Mouse (Mus musculus) hindbrain, postnatal 0 days (tissue): ENCODE results near the gene Fam169a. TPM values are rescaled to one million over a fixed set of nuclear protein-coding genes. Genes with fewer than 3 reads are reported as not detected.
A peak's percentile ranks its signal among the peaks of the same experiment; 100 is the strongest.
"Not testable (repeated sequence)": the region's sequence is repeated elsewhere in the genome, so short reads cannot be mapped to it uniquely, and the experiment has no call there.

ENCODE experiments used
- ATAC-seq: fragments of 200-750 bp; cut with Nextera tagmentation; 2 replicates; pipeline ENCODE4 v1.8.0; 2017; ENCODE audit warnings: mild to moderate bottlenecking, moderate TSS enrichment, moderate library complexity
- DNase-seq: peaks from one replicate; pipeline ENCODE4 v3.0.0-alpha.2; 2015; ENCODE audit warnings: low spot score
- H3K27ac ChIP-seq: fragments of 300-500 bp; sonication (generic); 2 replicates; pipeline ENCODE4 v1.5.1; 2014; ENCODE audit warnings: mild to moderate bottlenecking
- H3K27me3 ChIP-seq: fragments of 300-500 bp; sonication (generic); 2 replicates; pipeline ENCODE4 v1.6.1; 2014; ENCODE audit warnings: low read length, mixed read lengths; ENCODE audit not compliant: insufficient read depth
- H3K36me3 ChIP-seq: fragments of 300-500 bp; sonication (generic); 2 replicates; pipeline ENCODE4 v1.6.1; 2014; ENCODE audit warnings: low read length, mixed read lengths; ENCODE audit not compliant: insufficient read depth
- H3K4me1 ChIP-seq: fragments of 300-500 bp; sonication (generic); 2 replicates; pipeline ENCODE4 v1.6.1; 2014; ENCODE audit warnings: antibody characterized with exemption, low read length, mixed read lengths; ENCODE audit not compliant: insufficient read depth
- H3K4me2 ChIP-seq: fragments of 300-500 bp; sonication (generic); 2 replicates; pipeline ENCODE4 v1.6.1; 2014; ENCODE audit warnings: low read depth, mild to moderate bottlenecking, low read length, moderate library complexity, mixed read lengths
- H3K4me3 ChIP-seq: fragments of 300-500 bp; sonication (generic); 2 replicates; pipeline ENCODE4 v1.5.1; 2014; ENCODE audit warnings: low read length
- H3K9ac ChIP-seq: fragments of 300-500 bp; sonication (generic); replicated peaks from 2 replicates; pipeline ENCODE4 v1.6.1; 2014; ENCODE audit warnings: mild to moderate bottlenecking, low read length, moderate library complexity, mixed read lengths
- H3K9me3 ChIP-seq: fragments of 300-500 bp; sonication (generic); 2 replicates; pipeline ENCODE4 v1.6.1; 2016; ENCODE audit warnings: low read length, mixed read lengths
- CTCF ChIP-seq: IDR thresholded peaks from 2 replicates; pipeline ENCODE4 v1.5.1; 2016; ENCODE audit warnings: antibody characterized with exemption, control low read depth, low read depth
- WGBS: fragments of 180-500 bp; shearing (Covaris S2); extraction: QIAGEN DNeasy Blood & Tissue Kit; methylation state at CpG from one replicate; pipeline ENCODE4 v1.1.7; 2014; 5-methylcytosine and 5-hydroxymethylcytosine counted together
- polyA plus RNA-seq: library from polyadenylated mRNA; unstranded; fragments of >200 nt; fragmentation: Nextera tagmentation; extraction: Ambion mirVana; gene quantifications from 2 replicates; pipeline ENCODE4 v1.2.1, GENCODE M21; 2015
- total RNA-seq: library from RNA; depleted of rRNA; stranded (reverse); fragments of >200 nt; gene quantifications from 2 replicates; pipeline ENCODE4 v1.2.3, GENCODE M21; 2014

Fam169a gene
- total and polyA plus RNA-seq, 2 experiments from 2014 or later: 24.8 to 27.8 TPM

GRCm38 (mm10) chr13:97088183-97088582, 21.1 kb downstream of the Fam169a start:
- Histone ChIP-seq H3K27me3 (no peaks in the 10 kb centered on the region), H3K27ac (no peak overlapping the region), H3K9ac (no peak overlapping the region), H3K4me1 (no peaks in the 10 kb centered on the region), H3K36me3 (no peaks in the 10 kb centered on the region), H3K4me2 (no peak overlapping the region), H3K4me3 (no peak overlapping the region), H3K9me3 (no peaks in the 10 kb centered on the region)
- 55% methylated on average over 3 of the region's 3 CpGs for WGBS
- peak; percentile 71 for DNase-seq
- peak; percentile 56; the same call in 1 of the 2 replicates for ATAC-seq
- TF ChIP-seq CTCF: no peak

GRCm38 (mm10) chr13:97095726-97096125, 28.6 kb downstream of the Fam169a start:
- 89% methylated on average over 4 of the region's 4 CpGs for WGBS
- TF ChIP-seq CTCF: 0 out of 2 replicates have a peak, but pooled peaks have one; percentile 2

GRCm38 (mm10) chr13:97099187-97099852, 32.2 kb downstream of the Fam169a start, which contains the start of gene Gm6169:
TSS of gene Gm6169 (minus strand) at chr13:97099237.
- H3K27me3 ChIP-seq: no peaks in the 10 kb centered on the region
- H3K4me2 ChIP-seq: no peak within 1 kb of the TSS
- WGBS: 73% methylated on average over 22 of the region's 22 CpGs
- peak; percentile 72 for ATAC-seq
- no peak within 1 kb of the TSS for H3K27ac ChIP-seq
- H3K4me3 ChIP-seq: no peak within 1 kb of the TSS
- TF ChIP-seq CTCF: peak; percentile 93
- no peaks in the 10 kb centered on the region for H3K4me1 ChIP-seq
- H3K9me3 ChIP-seq: no peaks in the 10 kb centered on the region
- no peaks in the 10 kb centered on the region for H3K36me3 ChIP-seq
- no peak within 1 kb of the TSS for H3K9ac ChIP-seq
- peak; percentile 87 for DNase-seq

More at GRCm38 (mm10) chr13:97095726-97096125, 28.6 kb downstream of the Fam169a start:
- H3K4me1 ChIP-seq: no peaks in the 10 kb centered on the region
- no peaks in the 10 kb centered on the region for H3K36me3 ChIP-seq
- DNase-seq (no peak), ATAC-seq (no peak)
- no peak overlapping the region for H3K4me2 ChIP-seq
- H3K27me3 ChIP-seq: no peaks in the 10 kb centered on the region
- H3K9ac ChIP-seq: no peak overlapping the region
- no peak overlapping the region for H3K4me3 ChIP-seq
- no peaks in the 10 kb centered on the region for H3K9me3 ChIP-seq
- H3K27ac ChIP-seq: no peak overlapping the region

DNA sequence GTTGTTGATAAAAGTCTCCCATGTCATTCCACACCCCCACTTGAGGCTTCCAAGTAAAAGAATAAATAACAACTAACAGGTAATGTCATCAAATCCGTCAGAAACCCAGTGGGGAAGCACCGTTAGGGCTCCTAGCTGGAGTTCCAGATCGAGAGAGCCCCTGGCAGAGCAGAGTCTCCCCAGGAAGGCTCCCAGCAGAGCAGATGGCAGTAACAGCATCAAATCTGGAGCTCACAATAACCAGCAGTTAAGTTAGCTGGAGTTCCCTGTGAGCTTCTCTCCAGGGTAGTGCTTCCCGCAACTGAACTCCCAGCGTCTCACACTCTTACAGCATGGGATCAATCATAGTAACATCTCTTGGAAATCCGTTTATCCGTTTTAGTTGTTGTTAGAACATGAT, 37.9 kb downstream of the Fam169a start:
- DNase-seq: no peak
- ATAC-seq: no peak
- 60% methylated on average over 7 of the region's 7 CpGs for WGBS

DNA sequence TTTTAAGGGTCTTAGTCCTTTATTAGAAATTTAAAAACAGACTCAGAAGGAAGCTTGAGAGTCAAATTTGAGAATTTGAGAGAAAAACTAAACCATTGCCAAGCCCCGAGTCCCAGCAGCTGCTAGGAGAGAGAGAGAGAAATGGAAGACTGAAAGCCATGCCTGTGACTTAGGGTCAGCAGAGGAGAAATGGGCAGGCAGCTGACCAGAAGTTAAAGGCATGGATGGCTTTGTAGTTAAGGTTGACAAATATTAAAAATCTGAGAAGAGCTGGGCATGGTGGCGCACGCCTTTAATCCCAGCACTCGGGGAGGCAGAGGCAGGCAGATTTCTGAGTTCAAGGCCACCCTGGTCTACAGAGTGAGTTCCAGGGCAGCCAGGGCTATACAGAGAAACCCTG, 40.6 kb downstream of the Fam169a start:
- H3K27ac ChIP-seq, ATAC-seq, H3K4me1 ChIP-seq, H3K4me2 ChIP-seq, DNase-seq, H3K27me3 ChIP-seq, H3K36me3 ChIP-seq, H3K9me3 ChIP-seq, H3K4me3 ChIP-seq, H3K9ac ChIP-seq: not testable (repeated sequence)
- 97% methylated on average over 4 of the region's 4 CpGs for WGBS

More for the DNA sequence above, 37.9 kb downstream of the Fam169a start:
- Histone ChIP-seq H3K27me3 (no peaks in the 10 kb centered on the region), H3K4me1 (no peaks in the 10 kb centered on the region), H3K4me2 (no peak overlapping the region), H3K4me3 (no peak overlapping the region), H3K27ac (no peak overlapping the region), H3K9me3 (no peaks in the 10 kb centered on the region), H3K36me3 (0 out of 2 replicates have a peak, but pooled peaks cover 3% of the 10 kb centered on the region), H3K9ac (no peak overlapping the region)
- TF ChIP-seq CTCF: no peak

DNA sequence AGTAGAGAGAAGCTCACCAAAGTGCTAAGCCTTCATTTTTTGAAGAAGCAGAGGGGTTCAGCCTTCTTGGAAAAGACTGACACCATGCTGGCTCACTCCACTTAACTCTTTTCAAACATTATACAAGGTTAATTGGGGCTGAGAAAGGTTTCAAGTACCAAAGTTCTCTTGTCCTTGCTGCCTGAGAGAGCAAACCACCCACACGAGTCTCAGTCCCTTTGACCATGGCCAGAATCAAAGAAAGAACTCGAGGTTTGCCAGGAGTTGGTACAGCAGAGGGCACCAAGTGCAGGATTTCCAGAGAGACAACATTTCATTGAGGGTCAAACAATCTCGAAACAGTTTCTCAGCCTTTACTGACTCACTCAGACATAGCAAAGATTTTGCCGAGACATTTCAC, 42.0 kb downstream of the Fam169a start:
- Histone ChIP-seq H3K9me3 (no peaks in the 10 kb centered on the region), H3K9ac (no peak overlapping the region), H3K4me1 (no peaks in the 10 kb centered on the region), H3K27ac (no peak overlapping the region), H3K36me3 (0 out of 2 replicates have a peak, but pooled peaks cover 9% of the 10 kb centered on the region), H3K27me3 (no peaks in the 10 kb centered on the region), H3K4me3 (no peak overlapping the region), H3K4me2 (no peak overlapping the region)
- TF ChIP-seq CTCF: no peak
- ATAC-seq (no peak), DNase-seq (no peak)
- 89% methylated on average over 4 of the region's 4 CpGs for WGBS

DNA sequence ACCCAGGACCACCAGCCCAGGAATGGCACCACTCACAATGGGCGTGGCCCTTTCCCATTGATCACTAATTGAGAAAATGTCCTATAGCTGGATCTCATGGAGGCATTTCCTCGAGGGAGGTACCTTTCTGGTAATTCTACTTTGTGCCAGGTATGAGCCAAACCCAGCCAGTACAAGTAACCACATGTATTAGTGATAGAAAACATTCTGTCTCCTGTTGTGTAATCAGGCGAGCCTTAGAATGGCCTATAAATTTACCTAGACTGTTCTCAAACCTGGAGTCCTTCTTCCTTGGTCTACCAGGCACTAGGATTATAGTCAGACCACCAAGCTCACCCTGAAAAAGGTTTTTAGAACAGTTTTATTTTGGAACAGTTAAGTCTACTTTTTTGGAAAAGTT, 54.3 kb downstream of the Fam169a start:
- H3K9me3 ChIP-seq: no peaks in the 10 kb centered on the region
- no peaks in the 10 kb centered on the region for H3K4me1 ChIP-seq
- H3K9ac ChIP-seq: no peak overlapping the region
- H3K27me3 ChIP-seq: no peaks in the 10 kb centered on the region
- peaks cover 13% of the 10 kb centered on the region for H3K36me3 ChIP-seq
- no peak overlapping the region for H3K4me3 ChIP-seq
- 82% methylated on average over 3 of the region's 3 CpGs for WGBS
- no peak overlapping the region for H3K27ac ChIP-seq
- H3K4me2 ChIP-seq: no peak overlapping the region
- TF ChIP-seq CTCF: no peak
- DNase-seq: no peak
- ATAC-seq: no peak

DNA sequence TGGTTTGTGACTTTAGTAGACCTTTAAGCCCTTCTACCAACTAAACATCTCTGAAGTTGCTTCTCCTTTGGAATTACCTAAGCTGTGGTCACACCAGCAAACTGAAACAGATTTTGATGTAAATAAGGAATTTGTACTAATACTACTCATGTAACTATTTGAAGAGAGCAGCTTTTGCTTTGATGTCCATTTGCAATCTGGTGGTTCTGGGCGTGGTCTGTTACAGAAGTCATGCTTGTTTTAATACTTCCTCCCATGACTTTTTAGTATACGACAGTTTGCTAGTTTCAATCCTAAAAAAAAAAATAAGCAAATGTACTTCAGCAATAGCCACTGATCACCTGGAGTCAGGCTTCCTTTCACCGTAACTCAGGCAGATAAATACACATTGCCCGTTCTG, 62.6 kb downstream of the Fam169a start:
- H3K4me2 ChIP-seq, DNase-seq, H3K9ac ChIP-seq, H3K4me3 ChIP-seq, H3K4me1 ChIP-seq, ATAC-seq, H3K27ac ChIP-seq, H3K27me3 ChIP-seq, H3K9me3 ChIP-seq: not testable (repeated sequence)
- peaks cover 17% of the 10 kb centered on the region for H3K36me3 ChIP-seq
- 93% methylated on average over 2 of the region's 4 CpGs for WGBS

DNA sequence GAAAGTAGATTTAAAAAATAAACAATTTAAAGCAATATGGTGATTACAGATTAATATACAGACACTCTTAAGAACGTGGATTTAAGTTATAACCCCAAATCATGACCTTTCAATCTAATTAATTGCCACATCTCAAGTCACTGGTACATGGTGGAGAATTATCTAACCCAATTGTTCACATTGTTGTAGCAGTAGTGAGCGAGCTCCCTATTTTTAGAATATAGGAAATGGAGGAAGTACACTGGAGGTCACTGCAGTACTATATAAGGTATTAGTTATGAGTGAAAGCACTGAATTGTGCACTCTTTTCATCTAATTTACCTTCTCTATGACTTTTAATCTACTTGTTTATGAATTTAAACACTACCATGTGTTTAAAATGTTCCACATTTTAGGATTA, 63.3 kb downstream of the Fam169a start:
- H3K4me3 ChIP-seq, DNase-seq, H3K27me3 ChIP-seq, H3K9me3 ChIP-seq, H3K4me2 ChIP-seq, H3K4me1 ChIP-seq, H3K9ac ChIP-seq, ATAC-seq, H3K27ac ChIP-seq: not testable (repeated sequence)
- WGBS: no CpG with 5 or more reads among the region's 2 CpGs
- H3K36me3 ChIP-seq: peaks cover 20% of the 10 kb centered on the region
